Mouse (Mus musculus) limb, embryonic 13.5 days (tissue): ENCODE measurements around the gene Odr4. TPM values are rescaled to one million over a fixed set of nuclear protein-coding genes. Genes with fewer than 3 reads are reported as not detected.
A peak's percentile ranks its signal among the peaks of the same experiment; 100 is the strongest.

Experiments used
- ATAC-seq: fragments of 200-750 bp; cut with Nextera tagmentation; 2 replicates; pipeline ENCODE4 v1.8.0; 2017; ENCODE audit warnings: low read depth, moderate number of reproducible peaks, moderate TSS enrichment; ENCODE audit not compliant: low FRiP score
- H3K27ac ChIP-seq: fragments of 300-500 bp; sonication (generic); 2 replicates; pipeline ENCODE4 v1.5.1; 2015; ENCODE audit warnings: inconsistent platforms, mild to moderate bottlenecking, moderate library complexity
- H3K27me3 ChIP-seq: fragments of 300-500 bp; sonication (generic); 2 replicates; pipeline ENCODE4 v1.6.1; 2015; ENCODE audit warnings: mild to moderate bottlenecking, inconsistent platforms
- H3K36me3 ChIP-seq: fragments of 300-500 bp; sonication (generic); 2 replicates; pipeline ENCODE4 v1.6.1; 2015; ENCODE audit warnings: inconsistent platforms, mild to moderate bottlenecking, moderate library complexity
- H3K4me1 ChIP-seq: fragments of 300-500 bp; sonication (generic); 2 replicates; pipeline ENCODE4 v1.6.1; 2015; ENCODE audit warnings: inconsistent platforms
- H3K4me2 ChIP-seq: fragments of 300-500 bp; sonication (generic); replicated peaks from 2 replicates; pipeline ENCODE4 v1.6.1; 2015; ENCODE audit warnings: inconsistent platforms, mild to moderate bottlenecking, moderate library complexity
- H3K4me3 ChIP-seq: fragments of 300-500 bp; sonication (generic); 2 replicates; pipeline ENCODE4 v1.5.1; 2015; ENCODE audit warnings: moderate library complexity, mild to moderate bottlenecking, inconsistent platforms
- H3K9ac ChIP-seq: fragments of 300-500 bp; sonication (generic); 2 replicates; pipeline ENCODE4 v1.6.1; 2015; ENCODE audit warnings: mild to moderate bottlenecking, inconsistent platforms
- H3K9me3 ChIP-seq: fragments of 300-500 bp; sonication (generic); 2 replicates; pipeline ENCODE4 v1.6.1; 2016; ENCODE audit warnings: inconsistent platforms
- WGBS: fragments of 180-500 bp; shearing (Covaris S2); methylation state at CpG from one replicate; pipeline ENCODE4 v1.1.7; 2015; 5-methylcytosine and 5-hydroxymethylcytosine counted together
- polyA plus RNA-seq: library from polyadenylated mRNA; unstranded; fragments of >200 nt; fragmentation: Nextera tagmentation; extraction: Ambion mirVana; gene quantifications from 2 replicates; pipeline ENCODE4 v1.2.1, GENCODE M21; 2015

Odr4 gene
- polyA plus RNA-seq, 1 experiment from 2014 or later: 39.7 TPM

DNA sequence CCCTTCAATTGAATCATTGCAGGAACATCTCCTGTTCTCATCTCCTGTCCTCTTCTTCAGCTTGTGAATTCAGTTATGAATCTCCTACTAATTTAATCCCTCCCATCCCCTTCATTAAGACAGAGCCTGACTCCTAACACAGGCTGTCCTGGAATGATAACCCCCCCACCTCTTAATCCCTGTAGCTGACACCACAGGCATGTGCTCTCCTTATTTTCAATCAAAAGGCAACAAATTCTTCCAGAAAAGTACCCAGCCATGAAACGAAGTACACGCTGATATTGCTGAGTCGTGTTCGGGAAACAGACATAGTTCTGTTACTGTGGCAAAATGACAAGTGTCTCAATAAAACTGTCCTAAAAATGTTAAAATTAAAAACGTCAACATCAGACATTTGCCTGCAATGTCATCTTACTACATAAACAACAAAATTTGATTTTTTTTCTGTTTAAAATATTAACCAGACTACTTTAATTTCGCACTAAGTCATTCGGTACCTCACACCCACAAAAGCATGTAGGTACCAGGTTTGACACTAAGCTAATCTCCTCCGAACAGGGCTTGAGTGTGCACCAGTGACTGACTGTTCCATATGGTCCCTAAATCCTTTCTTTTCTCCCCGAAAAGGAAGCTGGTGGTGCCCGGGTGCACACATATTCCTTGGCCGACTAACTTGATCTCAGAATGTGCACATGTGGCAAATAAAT, 796 bp downstream of the Odr4 start:
- 24% methylated on average over 11 of the region's 11 CpGs for WGBS

DNA sequence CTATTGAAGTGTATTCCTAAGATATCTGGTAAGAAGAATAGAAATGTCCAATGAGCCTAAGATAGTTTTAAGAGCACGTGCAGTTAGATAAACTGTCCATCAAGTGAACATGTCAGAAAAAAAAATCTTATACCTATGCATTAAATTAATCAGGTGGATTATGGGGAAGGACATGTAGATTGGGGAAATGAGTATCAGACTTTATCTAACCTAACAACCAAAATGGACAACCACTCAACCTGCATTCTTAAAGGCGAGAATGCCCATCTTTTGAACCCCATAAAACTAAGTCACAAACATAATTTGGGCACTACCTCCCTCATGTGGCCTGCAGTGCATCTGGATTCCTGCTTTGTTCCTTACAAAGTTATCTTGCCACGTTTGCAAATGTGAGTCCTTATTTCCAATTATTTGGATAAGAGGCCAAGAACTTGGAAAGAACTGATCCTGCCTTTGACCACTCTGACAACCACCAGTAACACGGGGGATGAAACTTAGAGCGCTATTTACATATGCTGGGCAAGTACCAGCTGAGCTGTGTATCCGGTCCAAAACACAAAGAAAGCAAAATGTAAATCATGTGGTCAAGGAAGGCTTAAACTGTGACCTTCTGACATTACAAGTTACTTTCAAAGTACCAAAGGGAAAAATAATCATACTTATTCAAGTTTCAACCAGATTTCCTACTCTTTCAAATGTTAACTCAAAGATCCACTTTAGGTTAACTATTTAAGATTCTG, 3.3 kb downstream of the Odr4 start:
- WGBS: 88% methylated on average over 6 of the region's 6 CpGs
- no peak overlapping the region for H3K4me2 ChIP-seq
- 0 out of 2 replicates have a peak, but pooled peaks cover 3% of the 10 kb centered on the region for H3K4me1 ChIP-seq
- H3K36me3 ChIP-seq: peaks cover 42% of the 10 kb centered on the region
- no peaks in the 10 kb centered on the region for H3K27me3 ChIP-seq
- H3K9me3 ChIP-seq: no peaks in the 10 kb centered on the region
- H3K27ac ChIP-seq: no peak overlapping the region
- no peak for ATAC-seq
- no peak overlapping the region for H3K4me3 ChIP-seq
- H3K9ac ChIP-seq: no peak overlapping the region

More for the DNA sequence above, 796 bp downstream of the Odr4 start:
- peak; percentile 6 for ATAC-seq
- peak overlapping the region; percentile 73 for H3K9ac ChIP-seq
- H3K4me3 ChIP-seq: peak overlapping the region; percentile 82
- peak overlapping the region; percentile 59; the same call in 1 of the 2 replicates for H3K27ac ChIP-seq
- H3K4me1 ChIP-seq: peaks cover 7% of the 10 kb centered on the region; the same call in 1 of the 2 replicates
- H3K27me3 ChIP-seq: no peaks in the 10 kb centered on the region
- peaks cover 43% of the 10 kb centered on the region for H3K36me3 ChIP-seq
- H3K4me2 ChIP-seq: peak overlapping the region; percentile 64
- H3K9me3 ChIP-seq: no peaks in the 10 kb centered on the region

DNA sequence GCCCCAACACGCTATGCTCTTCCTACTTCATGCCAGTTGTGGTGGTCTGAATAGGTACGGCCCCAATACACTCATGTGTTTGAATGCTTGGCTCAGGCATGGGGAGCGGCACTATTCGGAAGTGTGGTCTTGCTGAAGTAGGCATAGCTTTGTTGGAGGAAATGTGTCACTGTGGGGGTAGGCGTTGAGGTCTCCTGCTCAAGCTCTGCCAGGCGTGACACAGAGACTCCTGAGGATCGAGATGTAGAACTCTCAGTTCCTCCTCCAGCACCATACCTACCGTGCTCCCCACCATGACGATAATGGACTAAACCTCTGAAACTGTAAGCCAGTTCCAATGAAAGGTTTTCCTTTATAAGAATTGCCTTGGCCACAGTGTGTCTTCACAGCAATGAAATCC, 5.3 kb downstream of the Odr4 start:
- H3K27ac ChIP-seq: no peak overlapping the region
- H3K9me3 ChIP-seq: no peaks in the 10 kb centered on the region
- ATAC-seq: no peak
- no peak overlapping the region for H3K4me3 ChIP-seq
- H3K36me3 ChIP-seq: peaks cover 54% of the 10 kb centered on the region
- H3K4me1 ChIP-seq: 0 out of 2 replicates have a peak, but pooled peaks cover 3% of the 10 kb centered on the region
- H3K27me3 ChIP-seq: no peaks in the 10 kb centered on the region
- H3K9ac ChIP-seq: no peak overlapping the region
- no peak overlapping the region for H3K4me2 ChIP-seq
- WGBS: 93% methylated on average over 9 of the region's 9 CpGs

DNA sequence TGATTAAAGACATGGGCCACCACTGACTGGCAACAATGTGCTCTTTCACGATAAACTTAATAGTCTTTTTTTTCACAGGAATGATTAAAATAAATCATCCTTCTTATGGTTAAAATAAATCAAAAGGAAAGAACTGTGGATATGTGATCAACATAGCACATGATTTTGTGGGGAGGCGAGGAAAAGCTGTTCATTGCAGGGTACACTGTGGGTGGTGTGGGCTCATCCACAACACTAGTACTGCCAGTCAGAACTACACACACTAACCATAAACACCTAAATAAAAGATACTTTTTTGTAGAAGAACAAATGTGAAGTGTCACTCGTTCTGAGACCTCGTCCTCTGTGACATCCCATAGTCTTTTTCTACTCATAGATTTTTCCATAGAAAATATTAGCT, 8.7 kb downstream of the Odr4 start:
- 94% methylated on average over 4 of the region's 4 CpGs for WGBS

DNA sequence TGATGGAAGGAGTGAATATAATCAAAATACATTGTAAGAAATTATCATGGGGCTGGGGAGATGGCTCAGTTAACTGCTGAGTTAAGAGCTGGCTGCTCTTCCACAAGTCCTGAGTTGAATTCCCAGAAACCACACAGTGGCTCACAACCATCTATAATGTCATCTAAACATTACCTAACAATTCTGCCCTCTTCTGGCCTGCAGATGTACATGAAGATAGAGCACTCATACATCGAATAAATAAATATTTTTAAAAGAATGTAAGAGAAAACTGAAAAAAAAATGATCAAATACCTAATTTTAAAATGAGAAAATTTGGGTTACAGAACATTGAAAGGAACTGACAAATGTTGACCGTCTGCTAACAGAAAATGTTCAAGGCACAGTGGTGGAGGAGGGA, 18.6 kb downstream of the Odr4 start:
- Histone ChIP-seq H3K27ac (no peak overlapping the region), H3K36me3 (peaks cover 21% of the 10 kb centered on the region), H3K9me3 (no peaks in the 10 kb centered on the region), H3K4me1 (no peaks in the 10 kb centered on the region), H3K4me3 (no peak overlapping the region), H3K27me3 (no peaks in the 10 kb centered on the region), H3K9ac (no peak overlapping the region), H3K4me2 (no peak overlapping the region)
- no peak for ATAC-seq
- 87% methylated on average over 2 of the region's 2 CpGs for WGBS

More for the DNA sequence above, 8.7 kb downstream of the Odr4 start:
- H3K9me3 ChIP-seq: no peaks in the 10 kb centered on the region
- no peaks in the 10 kb centered on the region for H3K27me3 ChIP-seq
- no peak for ATAC-seq
- H3K9ac ChIP-seq: no peak overlapping the region
- peaks cover 53% of the 10 kb centered on the region for H3K36me3 ChIP-seq
- H3K4me3 ChIP-seq: no peak overlapping the region
- no peak overlapping the region for H3K4me2 ChIP-seq
- H3K4me1 ChIP-seq: no peaks in the 10 kb centered on the region
- no peak overlapping the region for H3K27ac ChIP-seq

DNA sequence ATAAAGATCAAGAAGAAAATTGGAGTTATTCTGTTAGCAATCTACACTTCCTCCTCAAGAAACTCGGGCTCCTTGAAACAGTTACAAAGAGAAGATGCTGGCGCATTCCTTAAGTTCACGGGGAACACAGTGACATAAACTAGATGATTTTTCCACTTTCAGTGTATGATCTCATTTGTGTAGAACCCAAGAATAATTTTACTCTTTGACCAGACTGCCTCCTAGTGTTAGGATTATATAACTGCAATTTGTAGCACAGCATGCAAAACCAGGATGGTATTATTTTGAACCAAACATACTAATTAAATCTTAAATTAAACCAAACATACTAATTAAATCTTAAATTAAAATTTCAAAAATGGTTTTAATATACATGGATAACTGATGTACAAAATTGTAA, 20.0 kb downstream of the Odr4 start:
- peaks cover 22% of the 10 kb centered on the region for H3K36me3 ChIP-seq
- no peaks in the 10 kb centered on the region for H3K4me1 ChIP-seq
- no peaks in the 10 kb centered on the region for H3K27me3 ChIP-seq
- H3K4me2 ChIP-seq: no peak overlapping the region
- no peak overlapping the region for H3K27ac ChIP-seq
- no peak overlapping the region for H3K9ac ChIP-seq
- no peaks in the 10 kb centered on the region for H3K9me3 ChIP-seq
- no peak overlapping the region for H3K4me3 ChIP-seq
- ATAC-seq: no peak
- 81% methylated on average over 3 of the region's 3 CpGs for WGBS

DNA sequence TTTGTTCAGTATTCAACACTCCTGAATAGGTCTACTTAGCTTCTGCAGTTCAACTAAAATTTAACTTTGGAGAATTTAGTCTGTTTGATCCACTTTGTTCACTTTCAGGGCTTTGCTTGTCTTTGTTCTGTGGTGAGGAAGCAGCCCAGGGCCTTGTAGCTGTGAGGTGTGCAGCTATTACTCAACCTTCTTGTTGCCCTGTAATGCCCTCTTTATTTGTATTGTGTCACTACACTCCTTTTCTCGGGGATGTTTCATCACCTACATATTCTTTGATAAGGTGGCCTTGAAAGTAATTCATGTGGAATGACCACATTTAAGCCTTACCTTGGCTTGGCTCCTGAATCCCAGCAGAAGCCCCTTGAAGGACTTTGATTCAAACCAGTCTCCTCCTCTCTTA, 32.0 kb downstream of the Odr4 start:
- peaks cover 27% of the 10 kb centered on the region for H3K36me3 ChIP-seq
- no peak overlapping the region for H3K9ac ChIP-seq
- no peak for ATAC-seq
- no peak overlapping the region for H3K4me3 ChIP-seq
- 83% methylated on average over 1 of the region's 1 CpGs for WGBS
- H3K4me2 ChIP-seq: no peak overlapping the region
- H3K9me3 ChIP-seq: no peaks in the 10 kb centered on the region
- no peak overlapping the region for H3K27ac ChIP-seq
- H3K27me3 ChIP-seq: no peaks in the 10 kb centered on the region
- H3K4me1 ChIP-seq: no peaks in the 10 kb centered on the region

DNA sequence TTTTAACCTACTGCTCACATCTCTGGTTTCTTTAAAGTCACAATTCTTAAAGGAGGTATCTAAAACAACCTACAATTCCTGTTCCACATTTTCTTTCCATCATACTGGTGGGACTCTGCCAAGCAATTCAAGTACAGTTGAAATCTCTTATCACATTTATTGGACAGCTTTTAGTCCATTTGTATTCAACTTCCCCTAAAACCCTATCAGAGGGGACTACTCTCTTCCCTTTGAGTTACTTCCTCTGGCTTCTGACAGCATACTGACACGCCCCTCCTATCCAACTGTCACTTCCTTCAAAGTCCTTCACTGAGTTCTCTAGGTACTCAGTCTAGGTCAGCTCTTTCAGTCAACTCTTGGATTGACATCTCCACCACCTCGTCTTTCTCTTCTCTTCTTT, 57.8 kb downstream of the Odr4 start:
- Histone ChIP-seq H3K27ac (no peak overlapping the region), H3K4me3 (no peak overlapping the region), H3K27me3 (no peaks in the 10 kb centered on the region), H3K9me3 (no peaks in the 10 kb centered on the region), H3K36me3 (no peaks in the 10 kb centered on the region), H3K4me1 (no peaks in the 10 kb centered on the region), H3K4me2 (no peak overlapping the region), H3K9ac (no peak overlapping the region)
- 72% methylated on average over 2 of the region's 2 CpGs for WGBS
- ATAC-seq: no peak

DNA sequence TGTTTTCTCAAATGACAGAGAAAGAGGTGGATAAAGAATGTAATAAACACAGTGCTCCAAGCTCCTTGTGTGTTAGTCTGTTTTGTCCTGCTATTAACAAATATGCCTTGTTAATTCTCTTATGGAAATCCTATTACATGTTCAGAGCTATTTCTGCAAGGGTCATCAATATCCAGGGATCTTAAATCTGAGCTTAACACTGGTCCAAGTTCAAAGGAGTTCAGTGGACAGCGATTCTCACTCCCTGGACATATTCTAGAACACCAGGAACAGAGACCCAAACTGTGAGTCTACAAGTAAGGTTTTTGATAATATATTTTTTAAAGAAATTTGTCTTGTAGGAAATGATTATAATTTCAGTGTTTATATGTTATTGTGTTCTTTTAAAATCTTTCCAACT, 73.7 kb downstream of the Odr4 start, which contains the start of gene Pdc:
Pdc (plus strand) TSS at position 213 of the 400 bp plus-strand sequence.
- no peak for ATAC-seq
- H3K27ac ChIP-seq: no peak within 1 kb of the TSS
- WGBS: 87% methylated on average over 1 of the region's 1 CpGs

More for the DNA sequence above, 73.7 kb downstream of the Odr4 start, which contains the start of gene Pdc:
- Histone ChIP-seq H3K27me3 (no peaks in the 10 kb centered on the region), H3K4me2 (no peak within 1 kb of the TSS), H3K9me3 (no peaks in the 10 kb centered on the region), H3K36me3 (no peaks in the 10 kb centered on the region), H3K9ac (no peak within 1 kb of the TSS), H3K4me1 (no peaks in the 10 kb centered on the region), H3K4me3 (no peak within 1 kb of the TSS)

Other genes with a start within 250 kb of the Odr4 start
- gene Pdc, start 73.7 kb downstream of the Odr4 start, polyA plus RNA-seq: not detected in 2 replicates
- 197 and 206 TPM in 2 replicates for gene Tpr, start 242 bp downstream of the Odr4 start, polyA plus RNA-seq
- gene Prg4, start 73.1 kb upstream of the Odr4 start, polyA plus RNA-seq: 1.4 and 1.6 TPM in 2 replicates